Mouse (Mus musculus) G1E (cell line): ENCODE data around the gene Notum.

Experiments
- CTCF ChIP-seq: IDR thresholded peaks from 2 replicates; pipeline ENCODE4 v1.5.1; 2012; ENCODE audit warnings: low read depth, low read length, inconsistent platforms, mixed read lengths
- GATA1 ChIP-seq: IDR thresholded peaks from 2 replicates; pipeline ENCODE4 v1.6.1; 2012; ENCODE audit warnings: borderline replicate concordance, low read length, inconsistent platforms, mixed read lengths

DNA sequence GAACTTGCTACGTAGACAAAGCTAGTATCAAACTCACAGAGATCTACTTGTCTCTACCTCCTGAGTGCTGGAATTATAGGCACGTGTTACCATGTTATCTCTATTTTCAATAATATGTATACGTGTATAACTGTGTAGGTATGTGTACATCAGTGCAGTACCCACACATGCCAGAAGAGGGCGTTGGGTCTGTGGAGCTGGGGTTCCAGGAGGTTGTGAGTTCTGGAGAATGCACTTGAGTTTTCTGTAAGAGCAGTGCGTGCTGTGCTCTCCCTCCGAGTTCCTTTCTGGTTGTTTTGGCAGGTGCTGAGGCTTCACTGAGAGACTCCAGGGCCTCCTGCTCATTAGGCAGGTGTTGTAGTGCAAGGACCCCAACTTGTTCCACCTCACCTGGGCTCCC, 35.6 kb upstream of the Notum start:
- no peak for TF ChIP-seq GATA1
- TF ChIP-seq CTCF: no peak
